Mouse (Mus musculus) fat pad, adult 2 months (tissue): ENCODE measurements around the gene Acrbp.

Experiments
- DNase-seq: peaks from one replicate; pipeline ENCODE4 v3.0.0-alpha.2; 2011; ENCODE audit warnings: low read depth, low spot score; ENCODE audit errors: extremely low read depth

Gene Acrbp

DNA sequence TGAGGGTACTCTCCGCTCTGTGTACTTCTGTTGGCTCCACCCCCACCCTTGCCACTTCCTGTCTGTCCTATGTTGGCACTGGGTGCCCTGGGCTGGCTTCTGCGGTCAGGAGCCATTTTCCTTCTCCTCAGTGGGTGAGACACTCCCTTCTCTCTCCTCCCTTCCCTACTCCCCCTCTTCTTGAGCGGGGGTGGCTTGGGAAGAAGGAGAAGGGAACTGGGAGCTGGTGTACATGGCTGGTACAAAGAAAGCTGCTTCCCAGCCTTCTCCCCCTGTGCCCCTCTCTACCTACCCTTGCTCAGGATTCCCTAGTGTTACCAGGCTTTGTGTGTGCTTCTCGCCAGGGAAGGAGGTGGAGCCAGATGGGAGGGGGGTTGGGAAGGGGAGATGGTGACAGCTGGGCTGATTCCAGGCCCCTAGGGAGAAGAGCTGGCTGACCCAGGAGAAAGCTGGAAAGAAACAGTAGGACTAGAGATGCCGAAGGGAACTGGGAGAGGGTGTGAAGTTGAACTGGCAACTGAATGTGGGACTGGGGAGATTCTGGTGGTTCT lies 50.0 kb downstream of the Acrbp start:
- no peak for DNase-seq

DNA sequence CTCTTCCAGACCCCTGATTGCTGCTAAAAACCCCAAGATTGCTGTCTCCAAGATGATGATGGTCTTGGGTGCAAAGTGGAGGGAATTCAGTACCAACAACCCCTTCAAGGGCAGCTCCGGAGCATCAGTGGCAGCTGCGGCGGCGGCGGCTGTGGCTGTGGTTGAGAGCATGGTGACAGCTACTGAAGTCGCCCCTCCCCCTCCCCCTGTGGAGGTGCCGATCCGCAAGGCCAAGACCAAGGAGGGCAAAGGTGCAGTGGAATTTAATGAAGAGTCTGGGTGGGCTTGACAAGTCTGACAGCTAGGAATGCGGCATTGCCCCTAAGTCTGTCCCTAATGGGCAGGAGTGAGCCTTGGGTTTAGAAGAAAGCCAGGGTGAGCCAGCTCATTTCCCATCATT lies 52.0 kb downstream of the Acrbp start:
- no peak for DNase-seq

DNA sequence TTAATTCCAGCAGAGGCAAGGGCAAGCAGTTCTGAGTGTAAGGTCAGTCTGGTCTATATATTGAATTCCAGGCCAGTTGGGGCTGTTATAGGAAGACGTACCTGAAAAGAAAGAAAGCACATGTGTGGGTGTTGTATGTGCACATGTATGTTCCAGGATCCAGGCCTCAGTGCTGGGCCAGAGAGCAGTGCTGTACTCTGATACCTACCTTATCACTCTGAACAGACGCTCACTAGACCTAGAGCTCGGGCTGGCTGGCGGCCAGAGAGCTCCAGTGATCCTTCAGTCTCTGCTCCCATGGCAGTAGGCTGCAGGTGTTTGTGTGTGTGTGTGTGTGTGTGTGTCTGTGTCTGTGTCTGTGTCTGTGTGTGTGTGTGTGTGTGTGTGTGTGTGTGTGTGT lies 54.7 kb downstream of the Acrbp start:
- no peak for DNase-seq

DNA sequence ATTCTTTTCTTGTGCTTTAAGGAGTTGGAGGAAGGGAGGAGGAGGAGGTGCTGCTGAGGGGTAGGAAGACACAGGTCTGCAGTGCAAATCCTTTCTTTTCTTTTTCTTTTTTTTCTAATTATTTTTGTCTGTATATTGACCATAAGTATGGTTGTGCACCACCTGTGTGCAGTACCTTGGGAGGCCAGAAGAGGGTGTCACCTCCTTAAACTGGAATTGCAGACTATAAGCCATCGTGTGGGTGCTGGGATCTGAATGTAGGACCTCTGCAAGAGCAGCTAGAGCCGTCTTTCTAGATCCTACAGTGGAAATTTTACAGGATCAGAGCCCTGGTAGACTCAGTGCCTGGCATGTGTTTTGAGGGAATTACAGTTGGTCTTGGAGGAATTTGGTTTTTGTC lies 58.2 kb downstream of the Acrbp start:
- DNase-seq, result no peak

DNA sequence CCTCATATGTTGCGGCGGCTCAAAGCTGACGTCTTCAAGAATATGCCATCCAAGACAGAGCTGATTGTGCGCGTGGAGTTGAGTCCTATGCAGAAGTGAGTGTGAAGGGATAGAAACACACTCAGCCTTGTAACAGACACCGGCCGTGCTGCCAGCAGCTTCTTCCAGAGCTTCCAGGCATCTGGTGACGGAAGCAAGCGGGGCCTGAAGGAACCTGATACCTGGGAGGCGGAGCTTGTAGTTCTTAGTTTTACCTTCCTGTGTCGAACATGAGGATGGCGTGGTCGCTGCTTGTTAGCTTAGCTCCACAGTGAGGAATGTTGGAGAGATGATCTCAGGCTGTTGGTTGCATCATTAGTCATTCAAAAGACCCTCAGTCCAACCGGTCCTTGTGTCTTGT lies 59.9 kb downstream of the Acrbp start:
- no peak for DNase-seq

DNA sequence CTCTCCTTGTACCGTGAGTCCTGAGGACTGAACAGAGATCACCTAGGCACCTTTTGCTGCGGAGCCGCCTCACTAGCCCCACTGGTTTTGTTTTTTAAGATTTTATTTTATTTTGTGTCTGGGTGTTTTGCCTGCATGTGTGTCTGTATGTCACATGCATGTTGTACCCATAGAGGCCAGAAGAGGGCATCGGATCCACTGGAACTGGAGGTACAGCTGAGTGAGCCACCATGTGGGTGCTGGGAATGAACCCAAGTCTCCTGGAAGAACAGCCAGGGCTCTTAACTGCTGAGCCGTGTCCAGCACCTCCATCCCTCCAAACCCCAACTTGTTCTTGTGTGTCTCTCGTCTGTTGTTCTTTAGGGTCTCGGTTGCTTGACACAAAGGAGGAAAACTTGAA lies 61.4 kb downstream of the Acrbp start:
- DNase-seq, result no peak

DNA sequence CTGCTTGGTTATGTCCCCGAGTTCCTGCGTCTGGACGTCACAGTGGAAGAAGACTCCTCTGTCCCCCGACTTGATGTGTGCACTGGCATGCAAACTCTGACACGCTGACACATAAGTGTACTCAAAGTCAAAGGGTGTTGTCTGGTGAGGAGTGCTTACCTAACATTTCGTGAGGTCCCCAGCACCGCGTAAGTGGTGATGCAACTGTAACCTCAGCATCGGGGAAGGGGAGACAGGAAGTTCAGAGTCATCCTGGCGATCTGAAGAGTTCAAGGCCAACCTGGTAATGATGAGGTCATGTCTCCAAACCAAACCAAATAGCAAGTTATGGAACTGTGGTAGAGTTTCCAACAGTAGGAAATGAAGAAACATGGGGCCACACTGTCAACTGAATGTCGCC lies 63.1 kb downstream of the Acrbp start:
- no peak for DNase-seq
